Mouse (Mus musculus) brown adipose tissue, adult 24 weeks (tissue): ENCODE data around the gene R3hdm4. TPM values are rescaled to one million over a fixed set of nuclear protein-coding genes. Genes with fewer than 3 reads are reported as not detected.

Experiments
- H3K27ac ChIP-seq: fragments of 200-500 bp; replicated peaks from 2 replicates; pipeline ENCODE4 v1.5.1; 2012; ENCODE audit warnings: low read depth, mild to moderate bottlenecking, low read length
- H3K4me1 ChIP-seq: fragments of 200-500 bp; 2 replicates; pipeline ENCODE4 v1.6.1; 2012; ENCODE audit warnings: low read length, mixed read lengths; ENCODE audit not compliant: control insufficient read depth, insufficient read depth, insufficient read length
- H3K4me3 ChIP-seq: fragments of 200-500 bp; 2 replicates; pipeline ENCODE4 v1.5.1; 2012; ENCODE audit warnings: low read depth, mild to moderate bottlenecking, low read length, moderate library complexity; ENCODE audit not compliant: insufficient read depth
- polyA plus RNA-seq: library from polyadenylated mRNA; stranded (reverse); fragments of >200 nt; gene quantifications from 2 replicates; pipeline ENCODE4 v1.2.4, GENCODE M21; 2012; ENCODE audit not compliant: missing spikeins, insufficient read depth, insufficient read length

R3hdm4 gene
- polyA plus RNA-seq, 1 experiment: 55.0 TPM

- Histone ChIP-seq H3K4me3 (no peak overlapping the region), H3K27ac (no peak overlapping the region), H3K4me1 (no peaks in the 10 kb centered on the region)
Observed at GRCm38 (mm10) chr10:79950661-79951060, 29.7 kb upstream of the R3hdm4 start.

- no peak overlapping the region for H3K27ac ChIP-seq
- H3K4me1 ChIP-seq: no peaks in the 10 kb centered on the region
- no peak overlapping the region for H3K4me3 ChIP-seq
Observed at GRCm38 (mm10) chr10:79949873-79950272, 28.9 kb upstream of the R3hdm4 start.

- Histone ChIP-seq H3K4me1 (no peaks in the 10 kb centered on the region), H3K27ac (no peak overlapping the region), H3K4me3 (no peak overlapping the region)
Observed at GRCm38 (mm10) chr10:79947502-79947901, 26.5 kb upstream of the R3hdm4 start.

GRCm38 (mm10) chr10:79946752-79947322 is 25.8 kb upstream of the R3hdm4 start:
- Histone ChIP-seq H3K4me3 (no peak overlapping the region), H3K27ac (no peak overlapping the region), H3K4me1 (no peaks in the 10 kb centered on the region)

GRCm38 (mm10) chr10:79945507-79946234 is 24.7 kb upstream of the R3hdm4 start:
- no peak overlapping the region for H3K4me3 ChIP-seq
- no peaks in the 10 kb centered on the region for H3K4me1 ChIP-seq
- no peak overlapping the region for H3K27ac ChIP-seq

- Histone ChIP-seq H3K4me3 (no peak overlapping the region), H3K27ac (no peak overlapping the region), H3K4me1 (no peaks in the 10 kb centered on the region)
Observed at GRCm38 (mm10) chr10:79943471-79943901, 22.5 kb upstream of the R3hdm4 start.

GRCm38 (mm10) chr10:79942988-79943387 is 22.0 kb upstream of the R3hdm4 start:
- H3K27ac ChIP-seq: no peak overlapping the region
- no peak overlapping the region for H3K4me3 ChIP-seq
- H3K4me1 ChIP-seq: no peaks in the 10 kb centered on the region

- no peak overlapping the region for H3K4me3 ChIP-seq
- peaks cover 11% of the 10 kb centered on the region for H3K4me1 ChIP-seq
- H3K27ac ChIP-seq: no peak overlapping the region
Observed at GRCm38 (mm10) chr10:79940749-79941148, 19.7 kb upstream of the R3hdm4 start.

- Histone ChIP-seq H3K4me3 (no peak overlapping the region), H3K4me1 (peaks cover 29% of the 10 kb centered on the region), H3K27ac (no peak overlapping the region)
Observed at GRCm38 (mm10) chr10:79937775-79938526, 16.9 kb upstream of the R3hdm4 start.

- Histone ChIP-seq H3K27ac (no peak overlapping the region), H3K4me3 (peak overlapping the region; percentile 19; the same call in 1 of the 2 replicates), H3K4me1 (peaks cover 38% of the 10 kb centered on the region)
Observed at GRCm38 (mm10) chr10:79936911-79937441, 16.0 kb upstream of the R3hdm4 start.

GRCm38 (mm10) chr10:79936284-79936910 is 15.4 kb upstream of the R3hdm4 start:
- 0 out of 2 replicates have a peak overlapping the region, but pooled peaks have one; percentile 13 for H3K27ac ChIP-seq
- H3K4me3 ChIP-seq: peak overlapping the region; percentile 19; the same call in 1 of the 2 replicates
- peaks cover 40% of the 10 kb centered on the region for H3K4me1 ChIP-seq

- Histone ChIP-seq H3K4me3 (no peak overlapping the region), H3K4me1 (peaks cover 40% of the 10 kb centered on the region)
Observed at GRCm38 (mm10) chr10:79934794-79935569, 14.0 kb upstream of the R3hdm4 start.

GRCm38 (mm10) chr10:79934272-79934721 is 13.3 kb upstream of the R3hdm4 start:
- Histone ChIP-seq H3K27ac (peak overlapping the region; percentile 9; the same call in 1 of the 2 replicates), H3K4me3 (no peak overlapping the region), H3K4me1 (peaks cover 42% of the 10 kb centered on the region)

More at GRCm38 (mm10) chr10:79934794-79935569, 14.0 kb upstream of the R3hdm4 start:
- no peak overlapping the region for H3K27ac ChIP-seq

- H3K27ac ChIP-seq: peak overlapping the region; percentile 9; the same call in 1 of the 2 replicates
- H3K4me3 ChIP-seq: no peak overlapping the region
- H3K4me1 ChIP-seq: peaks cover 42% of the 10 kb centered on the region
Observed at GRCm38 (mm10) chr10:79933861-79934260, 12.9 kb upstream of the R3hdm4 start.
